Mouse (Mus musculus) heart, postnatal 0 days (tissue): Measurements from ENCODE around the gene 4930505A04Rik.

Source experiments
- CTCF ChIP-seq: IDR thresholded peaks from 2 replicates; pipeline ENCODE4 v1.5.1; 2016; ENCODE audit warnings: antibody characterized with exemption, control low read depth, low read depth
- EP300 ChIP-seq: IDR thresholded peaks from 2 replicates; pipeline ENCODE4 v1.6.1; 2016; ENCODE audit warnings: antibody characterized with exemption, low read depth

- TF ChIP-seq CTCF (no peak), EP300 (no peak)
Measured at GRCm38 (mm10) chr11:30508178-30508577, 36.6 kb upstream of the 4930505A04Rik start.
